Mouse (Mus musculus) embryo, embryonic 9.5 days (tissue): ENCODE results near the gene Pbp2.
A peak's percentile ranks its signal among the peaks of the same experiment; 100 is the strongest.

Experiments used
- DNase-seq: peaks from one replicate; pipeline ENCODE4 v3.0.0-alpha.2; 2017; ENCODE audit errors: extremely low spot score

Pbp2 gene

DNA sequence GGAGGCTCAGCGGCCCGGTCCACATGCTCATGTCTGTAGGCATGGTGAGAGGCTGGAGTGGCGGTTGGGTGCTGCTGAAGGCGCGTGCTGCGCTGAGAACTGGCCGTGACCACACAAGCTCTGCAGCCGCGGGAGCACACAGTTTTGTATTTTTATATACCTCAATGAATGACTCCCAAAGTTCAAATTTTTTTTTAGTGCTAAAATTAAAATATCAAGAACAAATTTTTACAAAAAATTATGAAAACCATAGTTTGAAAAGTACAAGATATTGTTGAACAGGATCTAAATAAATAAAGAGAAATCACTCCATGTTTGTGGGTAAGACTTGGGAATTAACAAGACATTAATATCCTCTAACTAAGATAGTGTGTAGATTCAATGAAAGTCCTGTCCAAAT lies at the start of gene Pbp2:
TSS of gene Pbp2 (minus strand) at position 101 of the 400 bp plus-strand sequence.
- DNase-seq: no peak

DNA sequence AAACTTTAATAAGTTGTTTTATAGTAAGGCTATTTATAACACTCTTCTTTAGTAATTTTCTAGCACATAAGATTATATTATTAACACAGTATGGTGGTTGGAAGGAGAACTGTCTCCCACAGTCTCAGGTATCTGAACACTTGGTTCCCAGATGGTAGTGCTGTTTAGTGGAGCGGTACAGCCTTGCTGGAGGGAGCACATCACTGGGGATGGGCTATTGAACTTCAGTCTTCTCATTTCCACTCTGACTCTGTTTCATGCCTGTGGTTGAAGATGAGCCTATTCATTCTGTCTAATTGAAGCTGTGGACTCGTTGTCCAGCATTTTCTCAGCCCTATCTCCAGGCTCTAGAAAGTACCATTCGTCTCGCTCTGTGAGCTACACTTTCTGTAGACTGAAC lies 44.7 kb upstream of the Pbp2 start:
- DNase-seq: no peak

DNA sequence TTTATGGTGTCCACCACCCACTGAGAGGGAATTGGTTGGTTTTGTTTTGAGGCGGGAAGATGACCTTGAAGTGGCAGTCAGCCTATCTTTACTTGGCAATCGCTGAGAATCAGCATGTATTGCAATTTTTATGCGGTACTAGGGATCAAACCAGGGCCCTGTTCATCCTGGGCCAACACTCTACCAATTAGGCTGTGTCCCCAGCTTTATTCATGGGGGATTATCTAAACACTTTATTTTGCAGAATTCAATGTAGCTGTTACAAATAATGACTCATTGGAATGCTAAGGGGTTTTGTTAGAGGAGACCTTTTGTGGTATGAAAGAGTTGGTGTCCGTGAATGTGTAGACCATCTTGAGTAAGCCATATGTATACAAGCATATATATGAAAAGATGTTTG lies 42.3 kb upstream of the Pbp2 start:
- no peak for DNase-seq

DNA sequence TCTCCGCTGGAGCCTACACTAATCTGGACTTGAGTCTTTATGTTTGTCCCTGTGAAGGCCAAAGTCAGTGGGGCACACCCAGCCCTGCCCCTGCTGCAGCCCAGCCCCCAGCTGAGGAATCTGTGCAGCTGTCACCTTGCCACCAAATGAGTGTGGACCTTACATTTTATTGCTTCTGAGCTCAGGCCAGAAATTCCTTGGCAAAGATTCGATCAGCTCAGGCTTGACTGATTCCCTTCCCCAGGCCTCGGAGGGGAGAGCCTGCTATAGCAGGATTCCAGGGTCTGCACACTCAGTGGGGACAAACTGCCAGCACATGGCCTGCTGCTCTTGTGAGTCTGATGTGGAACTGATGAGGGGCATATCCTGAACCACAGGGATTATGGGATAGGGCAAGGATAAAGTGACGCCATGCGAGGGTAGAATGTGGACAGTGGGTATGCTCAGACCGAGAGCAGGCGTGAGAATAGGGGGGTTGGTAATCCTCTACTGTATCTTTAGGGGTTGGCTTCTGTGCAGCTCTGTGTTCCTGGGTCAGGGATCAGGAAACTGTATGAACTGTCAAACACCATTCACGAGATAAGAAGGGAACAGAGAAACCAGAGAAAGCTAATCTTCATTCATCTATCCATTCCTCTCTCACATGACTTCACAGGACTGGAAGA lies 41.6 kb upstream of the Pbp2 start:
- DNase-seq: no peak

DNA sequence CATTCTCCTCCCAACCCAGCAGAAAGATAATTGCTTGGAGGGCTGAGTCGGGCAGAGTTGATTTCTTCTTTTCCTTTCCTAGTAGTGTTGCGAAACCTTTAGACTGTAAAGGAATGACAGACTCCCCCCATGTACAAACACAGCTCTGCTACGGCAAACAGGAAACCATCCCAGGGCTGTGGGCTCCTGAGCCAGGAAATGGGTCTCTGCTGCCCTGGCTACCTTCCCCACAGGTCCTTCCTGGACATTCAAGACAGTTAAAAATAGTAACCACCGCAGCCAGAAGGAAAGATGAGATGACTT lies 30.8 kb upstream of the Pbp2 start:
- DNase-seq: no peak

DNA sequence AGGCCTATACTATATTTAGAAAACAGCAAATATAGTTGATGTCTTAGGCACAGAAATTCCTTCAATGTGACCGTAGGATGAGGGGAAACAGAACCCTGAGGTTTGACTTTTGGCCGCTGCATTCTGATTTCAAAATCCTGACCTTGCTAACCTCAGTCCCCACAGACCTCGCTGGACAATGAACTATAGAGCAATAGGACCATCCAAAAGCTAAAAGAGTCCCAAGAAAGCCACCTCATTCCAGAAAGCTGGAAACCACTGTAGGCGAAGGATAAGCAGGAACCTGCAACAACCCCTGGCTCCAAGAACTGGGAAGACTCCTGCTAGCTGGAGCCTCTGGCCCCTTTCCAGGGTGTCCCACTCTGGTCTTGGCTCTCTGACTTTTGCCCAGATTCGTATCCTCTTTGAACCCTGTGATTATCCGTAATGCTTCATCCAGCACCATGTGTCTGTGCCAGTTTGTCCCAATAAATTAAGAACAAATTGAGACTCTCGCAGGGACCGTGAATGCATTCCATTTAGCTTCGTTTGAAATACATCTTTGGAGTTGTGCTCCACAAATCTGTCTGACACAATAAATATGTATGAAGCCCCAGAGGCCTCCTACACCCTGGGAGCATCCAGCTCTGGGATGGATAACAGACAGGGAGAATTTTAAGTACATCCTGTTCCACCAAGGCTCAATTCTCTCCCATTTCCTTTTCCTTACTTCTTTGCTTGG lies 30.3 kb upstream of the Pbp2 start:
- no peak for DNase-seq

DNA sequence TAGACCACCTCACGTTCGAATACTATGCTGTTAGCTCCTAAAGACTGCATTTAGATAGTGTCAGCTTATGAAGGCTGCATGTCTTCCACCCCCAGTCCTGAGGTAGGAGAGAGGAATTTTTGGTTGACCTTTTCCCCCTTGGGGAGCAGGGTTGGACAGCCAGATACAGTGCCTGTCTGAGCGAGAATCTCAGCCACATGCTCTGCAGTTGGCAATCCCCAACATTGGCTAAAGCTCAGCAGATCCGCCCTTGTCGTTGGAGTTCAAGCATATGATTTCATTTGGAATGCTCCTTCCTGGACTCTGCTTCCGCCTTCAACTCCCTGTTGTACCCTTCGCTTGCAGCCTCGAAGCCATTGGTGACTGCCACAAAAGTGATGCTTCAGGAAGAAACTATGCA lies 26.2 kb upstream of the Pbp2 start:
- DNase-seq: no peak

DNA sequence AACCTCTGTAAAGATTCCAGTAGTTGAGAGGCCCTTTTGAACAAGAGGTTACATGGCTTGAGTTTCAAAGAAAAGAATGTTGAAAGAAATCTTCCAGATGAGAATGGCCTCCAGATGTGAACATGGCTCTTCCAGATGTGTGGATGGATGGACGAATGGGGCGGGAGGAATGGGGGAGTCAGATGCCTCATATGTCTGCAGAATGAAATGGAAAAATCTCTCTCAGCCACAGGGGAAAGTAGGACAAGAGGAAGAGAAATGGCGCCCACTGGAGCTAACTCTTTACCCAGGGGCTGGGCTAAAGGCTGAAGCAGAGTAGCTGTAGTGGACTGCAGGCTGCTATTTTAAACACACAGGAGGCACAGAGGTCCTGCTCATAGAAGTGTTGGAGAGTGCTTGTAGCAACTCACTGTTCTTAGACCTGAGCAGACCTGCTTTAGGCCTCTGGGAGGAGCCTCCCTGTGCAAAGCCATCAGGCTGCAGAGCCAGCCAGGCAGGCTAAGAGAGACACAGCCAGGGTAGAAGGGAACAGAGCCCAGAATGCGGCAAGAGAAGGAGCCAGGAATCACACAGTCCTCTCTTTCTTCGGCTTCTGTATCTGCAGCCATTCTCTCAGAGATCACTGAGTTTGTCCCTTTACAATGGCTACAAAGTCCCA lies 23.9 kb upstream of the Pbp2 start:
- DNase-seq: no peak

DNA sequence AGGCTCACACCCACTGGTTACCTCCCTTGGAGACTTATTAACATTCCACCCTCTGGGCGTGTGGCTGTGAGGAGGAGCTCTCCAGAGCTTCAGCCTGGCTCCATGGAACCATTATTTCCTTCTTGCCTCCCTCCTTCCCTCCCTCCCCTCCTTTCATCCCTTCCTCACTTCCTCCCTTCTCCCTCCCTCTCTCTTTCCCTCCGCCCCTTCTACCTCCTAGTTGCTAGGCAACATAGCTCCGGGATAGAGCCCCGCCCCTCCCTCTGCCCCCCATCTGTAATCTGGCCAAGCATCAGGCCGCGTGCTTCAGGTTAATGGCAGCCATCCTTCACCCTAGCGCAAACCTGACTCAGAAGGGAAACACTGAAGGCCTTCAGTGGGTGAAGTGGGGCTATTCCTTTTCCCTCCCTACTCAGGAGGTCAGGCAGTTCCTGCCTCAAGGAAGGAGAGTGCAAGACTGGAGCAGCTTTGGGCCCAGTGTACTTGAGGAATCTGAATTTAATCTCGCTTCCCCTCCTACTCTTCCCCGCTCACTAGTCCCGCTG lies 22.6 kb upstream of the Pbp2 start:
- DNase-seq: peak; percentile 60

DNA sequence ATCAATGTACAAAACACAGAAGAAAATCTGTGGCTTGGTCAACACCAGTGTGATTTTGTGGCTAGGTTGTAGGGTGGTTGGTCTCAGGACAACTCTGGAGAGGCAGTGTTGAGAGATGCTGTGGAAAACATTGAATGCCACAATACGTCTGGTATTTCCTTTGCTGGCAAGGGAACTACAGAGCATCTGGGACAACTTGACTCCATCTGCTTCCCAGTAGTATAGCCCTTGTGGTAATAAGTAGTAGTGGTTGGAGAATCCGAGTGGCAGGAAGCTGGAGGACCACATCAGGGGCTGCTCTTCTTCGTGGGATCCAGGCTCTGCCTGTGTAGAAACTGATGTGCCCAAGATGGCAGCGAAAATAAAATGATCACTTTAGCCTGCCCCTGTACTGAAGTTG lies 21.7 kb upstream of the Pbp2 start:
- no peak for DNase-seq

DNA sequence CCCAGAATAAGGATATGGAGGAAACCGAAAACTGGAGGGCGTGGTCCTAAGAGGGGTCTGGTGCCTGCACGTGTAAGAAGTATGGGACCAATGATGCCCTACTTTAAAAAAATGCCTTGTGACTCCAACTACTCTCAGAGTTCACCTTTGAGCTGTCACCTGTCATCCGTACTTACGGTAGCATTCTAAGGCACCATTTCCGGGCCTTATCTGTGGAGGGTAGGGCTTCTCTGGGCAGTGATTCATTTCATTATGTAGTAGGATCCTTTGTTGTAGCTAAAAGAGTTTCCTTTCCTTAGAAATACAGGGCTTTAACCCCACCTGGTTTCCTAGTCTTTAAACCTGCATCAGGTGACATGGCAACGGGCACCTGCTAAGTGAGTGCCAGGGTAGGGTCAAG lies 16.6 kb upstream of the Pbp2 start:
- DNase-seq: no peak

DNA sequence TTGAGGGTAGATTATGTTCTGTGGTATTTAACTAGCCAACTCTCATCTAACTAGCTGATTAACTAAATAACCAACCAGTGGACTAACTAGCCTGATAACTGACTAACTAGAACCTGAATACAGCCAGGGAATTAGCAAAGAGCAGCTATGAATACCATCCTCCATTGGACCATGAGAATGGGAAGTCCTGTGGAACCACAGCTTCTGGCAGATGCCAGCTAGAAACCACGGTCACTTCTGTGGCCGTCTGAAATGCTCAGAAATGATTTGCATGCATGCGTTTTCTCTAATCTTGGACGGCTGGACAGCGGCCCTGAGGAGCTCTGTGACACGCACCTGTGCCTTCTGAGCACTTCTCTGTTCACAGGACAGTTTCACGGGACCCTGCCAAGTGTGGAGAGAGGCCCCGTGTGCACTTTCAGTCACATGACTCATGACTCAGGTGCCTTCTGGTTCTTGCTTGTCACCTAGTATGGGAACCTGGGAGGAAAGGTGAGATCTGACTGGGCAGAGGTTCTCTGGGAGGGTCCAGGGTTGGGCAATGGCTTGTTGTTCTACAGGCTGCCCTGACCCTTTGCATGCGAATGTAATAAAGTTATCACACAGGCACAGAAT lies 14.6 kb upstream of the Pbp2 start:
- no peak for DNase-seq

DNA sequence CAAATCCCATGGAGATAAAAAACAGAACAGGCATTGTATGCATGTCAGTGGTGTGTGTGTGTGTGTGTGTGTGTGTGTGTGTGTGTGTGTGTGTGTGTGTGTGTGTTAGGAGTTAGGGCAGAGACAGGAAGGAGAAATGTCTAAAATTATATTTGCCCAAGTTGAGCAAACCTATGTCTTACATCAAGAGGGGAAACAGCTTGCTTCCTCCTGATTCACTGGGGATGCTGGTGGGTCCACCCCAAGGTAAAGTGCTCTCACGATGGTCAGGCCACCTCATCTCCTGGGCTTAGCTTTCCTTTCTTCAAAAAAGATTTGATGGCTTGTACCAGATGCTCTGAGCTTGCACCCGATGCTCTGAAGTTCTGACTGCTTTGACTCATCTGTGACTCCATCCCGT lies 13.9 kb upstream of the Pbp2 start:
- no peak for DNase-seq

DNA sequence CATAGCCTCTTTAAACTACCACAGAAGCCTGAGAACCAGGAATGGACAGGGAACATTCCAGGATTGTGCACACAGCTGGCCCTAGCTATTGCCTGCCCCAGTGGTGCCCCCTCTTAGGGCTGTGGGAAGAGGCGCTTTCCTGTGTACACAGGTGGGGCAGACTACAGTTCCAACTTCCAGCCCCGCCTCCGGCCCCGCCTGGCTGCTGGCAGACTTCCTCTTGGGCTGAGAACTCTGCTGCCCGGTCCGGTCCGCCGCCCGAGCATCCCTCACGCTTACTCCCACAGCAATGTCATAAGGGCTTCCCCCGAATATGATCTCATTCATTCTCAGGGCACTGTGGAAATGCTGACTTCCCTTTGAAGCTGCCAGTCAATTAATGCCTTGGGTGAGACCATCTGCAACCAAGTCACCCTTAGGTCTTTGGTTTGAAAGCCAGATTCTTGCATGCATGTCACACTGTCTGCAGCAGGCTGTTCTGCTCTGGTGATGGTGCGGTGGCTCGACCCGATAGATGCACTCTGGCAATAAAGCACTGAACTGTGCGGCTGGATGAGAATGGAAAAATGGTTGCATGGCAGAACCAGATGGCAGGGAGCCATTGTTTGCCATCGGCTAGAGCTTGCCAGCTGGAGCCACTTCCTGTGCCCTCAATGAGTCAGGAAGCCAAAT lies 13.2 kb upstream of the Pbp2 start:
- DNase-seq: peak; percentile 37

DNA sequence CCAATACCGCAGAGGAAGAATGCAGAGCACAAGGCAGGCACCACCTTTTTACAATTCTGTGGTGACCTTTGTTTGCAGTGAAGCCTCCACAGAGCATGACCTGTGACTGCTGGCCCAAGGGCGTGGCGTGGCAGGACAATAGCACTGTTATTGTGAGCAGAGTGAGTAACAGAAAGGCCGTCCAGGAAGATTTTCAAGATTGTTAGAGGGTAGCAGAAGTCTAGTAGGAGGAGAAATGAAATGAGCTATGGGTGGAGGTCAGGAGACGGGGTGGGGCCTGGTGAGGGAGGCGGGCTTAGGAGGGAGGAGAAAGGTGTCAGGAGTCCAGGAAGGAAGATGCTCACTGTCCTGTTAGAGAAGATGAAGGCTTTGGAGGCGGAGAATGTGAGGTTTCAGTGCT lies 12.5 kb upstream of the Pbp2 start:
- DNase-seq: no peak

DNA sequence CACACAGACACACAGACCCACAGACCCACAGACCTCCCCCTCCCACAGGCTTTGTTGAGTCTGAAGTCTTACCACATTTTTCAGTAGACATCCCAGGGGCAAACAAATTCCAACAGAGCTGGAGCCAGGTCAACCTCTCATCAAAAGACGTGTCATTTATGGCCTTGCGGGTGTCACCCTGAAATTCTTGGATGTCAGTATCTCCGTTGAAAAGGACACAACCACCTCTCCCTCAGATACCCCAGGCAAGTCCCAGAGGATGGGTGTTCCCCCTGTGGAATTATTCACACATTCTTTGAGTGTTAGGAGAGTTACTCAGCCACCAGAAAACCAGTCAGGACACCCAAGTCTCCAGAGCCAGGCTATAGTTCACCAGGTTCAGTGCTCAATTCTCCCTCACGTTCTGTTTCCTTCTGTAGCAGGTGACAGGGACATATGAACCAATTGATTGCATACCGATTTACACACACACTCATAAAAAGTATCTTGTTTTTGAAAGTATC lies 9.3 kb upstream of the Pbp2 start:
- DNase-seq: no peak

DNA sequence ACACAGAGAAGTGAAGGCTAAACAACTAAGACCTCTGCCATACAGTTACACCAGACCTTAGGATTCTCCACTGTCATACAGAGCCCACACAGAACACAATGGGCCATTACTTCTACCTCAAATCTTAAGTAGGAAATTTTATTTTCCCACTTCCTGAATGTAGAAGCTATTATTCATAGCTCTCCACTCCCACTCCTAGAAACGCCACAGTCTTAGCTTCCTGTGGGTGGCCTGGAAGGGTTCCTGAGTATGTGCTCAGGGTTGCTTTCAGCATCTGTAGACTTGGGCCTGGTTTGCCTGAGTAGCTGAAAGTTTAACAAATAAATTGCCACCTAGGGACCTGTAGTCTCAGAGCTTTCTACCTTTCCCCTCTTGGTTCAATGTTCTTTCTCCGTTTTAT lies 5.9 kb upstream of the Pbp2 start:
- DNase-seq: no peak

DNA sequence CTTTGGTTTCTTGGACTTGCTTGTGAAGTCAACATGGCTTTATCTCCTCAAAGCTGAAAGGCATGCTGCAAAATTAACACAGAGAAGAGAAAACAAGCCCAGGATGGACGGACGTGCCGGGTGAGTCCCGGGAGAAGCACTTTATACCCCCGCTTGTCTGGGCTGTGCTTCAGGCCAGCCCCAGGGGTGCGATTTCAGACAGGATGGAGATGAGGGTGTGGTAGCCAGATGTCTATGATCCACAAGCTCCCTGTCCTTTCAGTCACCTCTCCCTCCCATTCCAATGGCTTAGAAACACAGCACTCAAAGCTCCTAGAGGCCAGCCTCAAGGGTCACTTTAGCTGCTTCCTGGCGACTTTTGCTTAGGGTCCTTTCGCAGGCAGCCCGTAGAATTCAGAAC lies 3.8 kb upstream of the Pbp2 start:
- DNase-seq: no peak

DNA sequence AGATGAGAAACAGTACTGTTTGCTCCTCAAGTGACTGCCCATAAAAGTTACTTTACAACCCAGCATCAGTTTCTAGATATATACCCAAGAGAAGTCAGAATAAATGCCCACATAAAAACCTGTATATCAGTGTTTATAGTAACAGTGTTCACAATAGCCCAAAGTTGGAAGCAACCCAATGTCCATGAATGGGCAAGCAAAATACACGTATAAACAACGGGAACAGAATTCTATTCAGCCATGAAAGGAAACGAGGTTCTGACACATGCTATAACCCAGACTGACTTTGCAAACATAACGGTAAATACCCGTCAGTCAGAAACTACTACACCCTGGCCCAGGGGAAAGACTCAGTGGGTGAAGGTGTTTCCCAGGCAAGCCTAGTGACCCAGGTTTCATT lies 1.8 kb upstream of the Pbp2 start:
- no peak for DNase-seq

DNA sequence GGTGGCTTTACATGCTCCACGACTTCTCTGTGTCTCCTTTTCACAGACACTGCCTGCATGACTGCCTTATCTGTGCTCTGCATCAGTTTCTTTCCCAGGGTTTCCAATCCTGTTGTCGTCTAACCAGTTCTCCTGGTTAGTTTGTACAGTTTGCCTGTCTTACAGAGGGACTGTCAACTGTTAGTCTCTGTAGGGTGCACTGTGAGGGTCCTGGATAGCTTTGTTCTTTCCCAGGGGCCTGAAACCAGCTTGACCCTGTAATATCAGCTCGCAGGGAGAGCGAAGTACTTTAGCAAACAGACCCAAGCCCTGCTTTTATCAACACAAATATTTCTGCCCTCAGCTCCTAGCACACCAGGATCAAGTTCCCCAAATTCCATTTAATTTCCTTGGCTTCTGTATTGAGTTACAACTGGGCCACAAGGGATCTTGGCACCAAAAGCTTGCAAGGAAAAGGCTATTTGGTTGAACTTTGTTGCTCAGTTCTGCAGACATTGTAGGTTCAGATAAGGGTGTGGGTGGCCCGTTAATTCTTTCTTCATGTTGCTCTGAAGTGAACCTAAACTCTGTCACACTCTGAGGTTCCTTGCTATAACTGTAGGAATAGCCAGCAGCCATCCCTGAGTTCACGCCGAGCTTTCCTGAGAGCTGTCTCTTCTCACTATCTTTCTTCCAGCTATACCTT lies 5.5 kb downstream of the Pbp2 start:
- DNase-seq: no peak

DNA sequence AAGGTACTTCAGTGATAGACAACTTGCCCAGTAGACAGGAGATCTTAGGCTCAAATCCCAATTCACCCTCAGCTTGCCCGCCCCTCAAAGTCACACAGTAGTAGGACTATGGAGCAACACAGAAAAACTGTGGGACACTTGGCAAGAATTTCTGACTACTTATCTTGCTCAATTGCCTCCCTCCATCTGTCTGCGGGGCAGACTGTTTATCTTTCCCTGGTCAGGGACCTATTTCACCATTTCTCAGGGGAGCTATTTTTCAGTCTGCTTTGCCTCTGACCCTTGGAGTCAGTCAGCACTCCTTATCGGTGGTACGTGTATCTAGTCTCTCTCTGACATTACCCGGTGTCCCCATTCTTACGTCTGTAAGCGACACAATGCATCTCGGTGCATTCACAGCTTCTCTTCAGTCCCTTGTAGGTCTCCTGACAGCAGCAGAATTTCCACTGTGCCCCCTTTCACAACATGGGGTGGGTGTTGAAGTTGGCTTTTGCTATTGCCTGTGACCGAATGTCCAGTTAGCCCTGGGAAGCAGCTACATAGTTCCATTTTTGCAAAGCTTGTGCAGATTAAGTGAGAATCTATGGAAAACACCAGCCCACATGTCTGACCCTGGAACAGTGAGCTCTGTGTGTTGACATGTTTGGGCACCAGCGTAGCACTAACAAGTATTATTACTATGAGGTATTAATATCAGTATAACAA lies 7.6 kb downstream of the Pbp2 start:
- DNase-seq: no peak
